Mouse (Mus musculus): ENCODE results near the gene P2rx3.

GRCm38 (mm10) chr2:84980188-84980587 lies 57.1 kb downstream of the P2rx3 start, which contains the start of gene Prg2:
- no peak for TF ChIP-seq POLR2A (IDR thresholded peaks at IDR 0.05; ENCODE audit: control insufficient read depth, extremely low read depth, insufficient read depth, low read length, poor library complexity)
- no peak for TF ChIP-seq CTCF (IDR thresholded peaks at IDR 0.05; ENCODE audit: borderline replicate concordance, control insufficient read depth, extremely low read depth, insufficient read depth, low read length, poor library complexity)

Data from thymus, adult 2 months (tissue).